Mouse (Mus musculus) bone marrow macrophage, adult 2 months (primary cell): ENCODE results near the gene Spata9. TPM values are rescaled to one million over a fixed set of nuclear protein-coding genes. Genes with fewer than 3 reads are reported as not detected.
"Not testable (repeated sequence)": the region's sequence is repeated elsewhere in the genome, so short reads cannot be mapped to it uniquely, and the experiment has no call there.

Experiments used
- H3K27ac ChIP-seq: 2 replicates; pipeline ENCODE4 v1.5.1; 2012; ENCODE audit warnings: low read depth, low read length; ENCODE audit not compliant: insufficient read depth
- H3K4me1 ChIP-seq: 2 replicates; pipeline ENCODE4 v1.6.1; 2012; ENCODE audit warnings: low read length; ENCODE audit not compliant: control insufficient read depth, insufficient read depth
- H3K4me3 ChIP-seq: 2 replicates; pipeline ENCODE4 v1.5.1; 2012; ENCODE audit warnings: mild to moderate bottlenecking, low read length, moderate library complexity; ENCODE audit not compliant: insufficient read depth
- CTCF ChIP-seq: IDR thresholded peaks from 2 replicates; pipeline ENCODE4 v1.5.1; 2012; ENCODE audit warnings: low read depth, mild to moderate bottlenecking, low read length, moderate library complexity
- POLR2A ChIP-seq: IDR thresholded peaks from 2 replicates; pipeline ENCODE4 v1.6.1; 2012; ENCODE audit warnings: mild to moderate bottlenecking, low read depth, low read length, borderline replicate concordance
- polyA plus RNA-seq: library from polyadenylated mRNA; stranded (reverse); fragments of >200 nt; gene quantifications from 2 replicates; pipeline ENCODE4 v1.2.4, GENCODE M21; 2012; ENCODE audit not compliant: missing spikeins, insufficient read depth, insufficient read length

The Spata9 gene
- not detected in 2 replicates for polyA plus RNA-seq

GRCm38 (mm10) chr13:75966850-75967249, at the start of gene Spata9:
Spata9 (plus strand) TSS chr13:75967150.
- H3K4me1 ChIP-seq, result no peaks in the 10 kb centered on the region
- TF ChIP-seq CTCF, result no peak
- TF ChIP-seq POLR2A, result no peak
- no peak within 1 kb of the TSS for H3K4me3 ChIP-seq
- H3K27ac ChIP-seq, result no peak within 1 kb of the TSS

DNA sequence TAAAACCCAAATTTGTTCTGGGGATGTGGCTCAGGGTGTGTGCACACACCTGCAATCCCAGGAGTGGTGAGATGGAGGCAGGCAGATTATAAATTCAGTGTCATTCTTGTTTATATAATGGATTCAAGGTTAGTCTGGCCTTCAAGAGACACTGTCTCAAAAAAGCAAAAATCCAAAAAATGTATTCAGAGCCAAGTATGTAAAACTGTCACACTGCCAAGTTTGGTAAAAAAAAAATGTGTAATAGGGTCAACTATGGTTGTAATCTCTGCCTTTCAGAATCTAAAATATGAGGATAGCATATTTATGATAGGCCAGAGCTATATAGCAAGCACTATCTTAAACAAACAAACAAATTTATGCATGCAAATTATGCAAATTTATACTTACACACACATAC, 39.0 kb upstream of the Spata9 start:
- H3K4me3 ChIP-seq, result no peak overlapping the region
- H3K27ac ChIP-seq, result no peak overlapping the region
- no peak for TF ChIP-seq POLR2A
- no peak for TF ChIP-seq CTCF
- peaks cover 6% of the 10 kb centered on the region; the same call in 1 of the 2 replicates for H3K4me1 ChIP-seq

GRCm38 (mm10) chr13:75929071-75929470, 37.9 kb upstream of the Spata9 start:
- H3K4me1 ChIP-seq, H3K27ac ChIP-seq, H3K4me3 ChIP-seq: not testable (repeated sequence)

DNA sequence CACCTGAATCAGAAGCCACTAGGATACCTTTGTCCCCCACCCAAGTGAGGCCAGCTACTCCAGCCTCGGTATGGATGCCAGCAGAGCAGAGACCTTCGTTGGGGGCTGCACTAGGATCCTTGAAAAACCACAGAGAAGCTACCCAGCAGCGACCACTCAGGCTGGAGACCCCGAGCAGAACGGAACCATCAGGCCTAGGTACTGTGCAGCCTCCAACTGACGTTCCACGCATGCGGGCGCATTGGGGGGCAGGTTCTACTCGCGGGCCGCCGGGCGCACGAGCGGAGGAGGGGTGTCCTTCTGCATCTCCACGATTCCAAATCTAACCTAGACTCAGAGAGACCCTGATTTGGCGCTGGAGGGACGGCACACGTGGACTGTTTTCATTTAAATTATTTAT, 36.9 kb upstream of the Spata9 start:
- H3K4me1 ChIP-seq, result peaks cover 6% of the 10 kb centered on the region; the same call in 1 of the 2 replicates
- H3K27ac ChIP-seq, result no peak overlapping the region
- H3K4me3 ChIP-seq, result no peak overlapping the region
- TF ChIP-seq CTCF, result no peak
- no peak for TF ChIP-seq POLR2A

DNA sequence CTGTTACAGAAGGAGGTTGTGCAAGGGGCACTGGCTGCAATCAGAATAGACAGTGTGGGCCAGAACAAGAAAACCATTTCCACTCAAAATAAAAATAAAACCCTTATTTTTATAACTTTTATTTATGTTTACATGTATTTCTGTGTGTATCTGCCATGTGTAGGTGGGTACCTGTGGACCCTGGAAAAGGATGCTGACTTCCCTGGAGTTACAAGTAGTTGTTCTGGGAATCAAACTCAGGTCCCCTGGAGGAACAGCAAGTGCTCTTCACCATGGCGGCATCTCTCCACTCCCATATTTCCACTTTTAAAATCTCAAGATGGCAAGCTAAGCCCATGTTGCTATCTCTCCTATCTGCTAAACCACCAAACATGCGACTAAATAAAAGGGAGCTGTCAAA, 36.3 kb upstream of the Spata9 start:
- no peak for TF ChIP-seq CTCF
- TF ChIP-seq POLR2A, result no peak
- Histone ChIP-seq H3K27ac (no peak overlapping the region), H3K4me1 (peaks cover 6% of the 10 kb centered on the region; the same call in 1 of the 2 replicates), H3K4me3 (no peak overlapping the region)

DNA sequence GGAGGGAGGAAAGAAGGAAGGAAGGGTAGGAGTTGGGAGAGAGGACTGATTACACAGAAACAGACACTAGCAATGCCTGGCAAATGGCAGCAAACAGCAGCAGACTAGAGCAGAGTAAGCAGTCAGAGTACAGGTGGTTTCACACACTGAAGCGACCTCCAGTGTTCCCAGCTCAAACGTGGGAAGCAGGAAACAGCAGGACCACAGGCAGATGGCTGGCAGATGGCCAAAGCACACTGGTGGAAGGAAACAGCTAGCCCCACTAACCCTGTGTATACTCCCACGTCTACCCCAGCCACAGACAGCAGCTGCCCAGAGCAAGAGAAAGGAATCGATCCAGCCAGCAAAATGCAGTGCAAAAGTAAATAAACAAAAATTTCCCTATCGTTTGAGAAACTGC, 35.9 kb upstream of the Spata9 start:
- no peak for TF ChIP-seq CTCF
- TF ChIP-seq POLR2A, result no peak
- Histone ChIP-seq H3K27ac (no peak overlapping the region), H3K4me1 (peaks cover 6% of the 10 kb centered on the region; the same call in 1 of the 2 replicates), H3K4me3 (no peak overlapping the region)

DNA sequence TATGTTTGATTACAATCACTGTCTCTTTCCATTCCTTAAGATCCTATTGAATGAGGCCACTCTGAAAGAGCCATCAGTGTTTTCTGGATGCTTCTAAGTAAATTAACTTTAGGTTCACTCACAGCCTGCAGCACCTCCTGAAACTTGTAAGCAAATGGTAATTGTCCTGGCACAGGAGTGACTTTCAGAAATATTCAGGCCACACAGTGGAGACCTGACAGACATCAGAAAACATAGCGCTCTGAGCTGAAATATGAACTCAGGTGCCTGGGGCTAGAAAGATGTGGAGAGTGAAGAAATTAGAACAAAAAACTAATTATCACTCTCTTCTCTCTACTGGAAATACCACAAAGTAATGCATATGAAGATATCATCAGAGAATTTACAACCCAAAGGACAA, 33.7 kb upstream of the Spata9 start:
- Histone ChIP-seq H3K27ac (no peak overlapping the region), H3K4me3 (no peak overlapping the region), H3K4me1 (peaks cover 6% of the 10 kb centered on the region; the same call in 1 of the 2 replicates)
- TF ChIP-seq CTCF (no peak), POLR2A (no peak)

DNA sequence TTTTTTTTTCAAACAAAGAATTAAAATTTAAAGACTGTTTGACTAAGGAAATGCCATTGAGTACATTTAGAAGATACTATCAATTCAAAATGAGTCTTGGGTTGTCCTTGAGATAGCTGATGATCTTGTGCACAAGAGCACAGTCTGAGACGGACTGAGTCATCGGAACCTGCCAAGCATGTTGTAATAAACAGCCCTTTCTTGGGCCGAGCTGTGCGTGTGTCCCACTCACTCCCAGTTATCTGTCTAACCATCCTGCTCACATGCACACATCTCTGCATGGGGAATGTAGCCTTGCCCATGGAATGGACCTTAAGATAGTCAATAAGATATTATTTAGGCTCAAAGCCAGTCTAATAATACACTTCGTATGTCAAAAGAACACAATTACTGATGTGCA, 28.1 kb upstream of the Spata9 start:
- H3K4me1 ChIP-seq, result no peaks in the 10 kb centered on the region; the same call in 1 of the 2 replicates
- H3K27ac ChIP-seq, result no peak overlapping the region
- TF ChIP-seq CTCF (no peak), POLR2A (no peak)
- H3K4me3 ChIP-seq, result no peak overlapping the region

GRCm38 (mm10) chr13:75940791-75941517, 26.0 kb upstream of the Spata9 start:
- no peak overlapping the region for H3K27ac ChIP-seq
- H3K4me3 ChIP-seq, result no peak overlapping the region
- peaks cover 2% of the 10 kb centered on the region; the same call in 1 of the 2 replicates for H3K4me1 ChIP-seq
- TF ChIP-seq POLR2A, result no peak
- no peak for TF ChIP-seq CTCF

- peaks cover 4% of the 10 kb centered on the region for H3K4me1 ChIP-seq
- no peak overlapping the region for H3K27ac ChIP-seq
- TF ChIP-seq CTCF (no peak), POLR2A (no peak)
- H3K4me3 ChIP-seq, result no peak overlapping the region
Measured at GRCm38 (mm10) chr13:75941518-75942295, 25.2 kb upstream of the Spata9 start.
